Mouse (Mus musculus): ENCODE results near the gene Gm20696. TPM values are rescaled to one million over a fixed set of nuclear protein-coding genes. Genes with fewer than 3 reads are reported as not detected.

The Gm20696 gene
- polyA plus RNA-seq, 1 experiment from 2014 or later = 1.9 TPM

- no peaks in the 10 kb centered on the region for H3K36me3 ChIP-seq (ENCODE audit: control insufficient read depth, insufficient read depth, low read length)
These were observed 46.1 kb downstream of the Gm20696 start for GRCm38 (mm10) chr6:99620471-99620870.

GRCm38 (mm10) chr6:99619964-99620363 lies 46.6 kb downstream of the Gm20696 start:
- H3K9ac ChIP-seq (ENCODE audit: low read length) = no peak overlapping the region
- H3K4me3 ChIP-seq (replicated peaks; ENCODE audit: low read length) = no peak overlapping the region
- H3K4me1 ChIP-seq (ENCODE audit: control insufficient read depth, insufficient read depth, low read length) = peaks cover 22% of the 10 kb centered on the region
- H3K4me2 ChIP-seq (ENCODE audit: low read depth, low read length) = 0 out of 2 replicates have a peak overlapping the region, but pooled peaks have one; percentile 27
- peak overlapping the region; percentile 41; the same call in 1 of the 2 replicates for H3K27ac ChIP-seq (ENCODE audit: low read length)
- no peaks in the 10 kb centered on the region for H3K27me3 ChIP-seq (ENCODE audit: control insufficient read depth, insufficient read depth, low read length)
- H3K36me3 ChIP-seq (ENCODE audit: control insufficient read depth, insufficient read depth, low read length) = no peaks in the 10 kb centered on the region
- 47% methylated on average over 8 of the region's 8 CpGs for WGBS
- no peak for ATAC-seq (ENCODE audit: insufficient read depth, low FRiP score)
- no peaks in the 10 kb centered on the region for H3K9me3 ChIP-seq (replicated peaks; ENCODE audit: control insufficient read depth, low read length)

More at GRCm38 (mm10) chr6:99620471-99620870, 46.1 kb downstream of the Gm20696 start:
- Histone ChIP-seq H3K4me2 (ENCODE audit: low read depth, low read length) (no peak overlapping the region), H3K4me3 (replicated peaks; ENCODE audit: low read length) (no peak overlapping the region), H3K4me1 (ENCODE audit: control insufficient read depth, insufficient read depth, low read length) (peaks cover 17% of the 10 kb centered on the region), H3K9me3 (replicated peaks; ENCODE audit: control insufficient read depth, low read length) (no peaks in the 10 kb centered on the region), H3K27ac (ENCODE audit: low read length) (no peak overlapping the region), H3K9ac (ENCODE audit: low read length) (no peak overlapping the region), H3K27me3 (ENCODE audit: control insufficient read depth, insufficient read depth, low read length) (no peaks in the 10 kb centered on the region)
- no peak for ATAC-seq (ENCODE audit: insufficient read depth, low FRiP score)
- 55% methylated on average over 7 of the region's 7 CpGs for WGBS

- Histone ChIP-seq H3K36me3 (ENCODE audit: control insufficient read depth, insufficient read depth, low read length) (no peaks in the 10 kb centered on the region), H3K4me3 (replicated peaks; ENCODE audit: low read length) (no peak overlapping the region), H3K9ac (ENCODE audit: low read length) (no peak overlapping the region), H3K4me1 (ENCODE audit: control insufficient read depth, insufficient read depth, low read length) (peaks cover 25% of the 10 kb centered on the region), H3K27me3 (ENCODE audit: control insufficient read depth, insufficient read depth, low read length) (no peaks in the 10 kb centered on the region), H3K27ac (ENCODE audit: low read length) (no peak overlapping the region), H3K4me2 (ENCODE audit: low read depth, low read length) (no peak overlapping the region), H3K9me3 (replicated peaks; ENCODE audit: control insufficient read depth, low read length) (no peaks in the 10 kb centered on the region)
- ATAC-seq (ENCODE audit: insufficient read depth, low FRiP score) = peak; percentile 47; the same call in 1 of the 2 replicates
- WGBS = 27% methylated on average over 8 of the region's 8 CpGs
These were observed 47.1 kb downstream of the Gm20696 start for GRCm38 (mm10) chr6:99619466-99619865.

- H3K27ac ChIP-seq (ENCODE audit: low read length) = no peak overlapping the region
- no peak for ATAC-seq (ENCODE audit: insufficient read depth, low FRiP score)
- no peaks in the 10 kb centered on the region for H3K27me3 ChIP-seq (ENCODE audit: control insufficient read depth, insufficient read depth, low read length)
- H3K9me3 ChIP-seq (replicated peaks; ENCODE audit: control insufficient read depth, low read length) = no peaks in the 10 kb centered on the region
- no peak overlapping the region for H3K4me3 ChIP-seq (replicated peaks; ENCODE audit: low read length)
- no peak overlapping the region for H3K9ac ChIP-seq (ENCODE audit: low read length)
- H3K4me1 ChIP-seq (ENCODE audit: control insufficient read depth, insufficient read depth, low read length) = peaks cover 24% of the 10 kb centered on the region
- no peaks in the 10 kb centered on the region for H3K36me3 ChIP-seq (ENCODE audit: control insufficient read depth, insufficient read depth, low read length)
- WGBS = 65% methylated on average over 7 of the region's 7 CpGs
- H3K4me2 ChIP-seq (ENCODE audit: low read depth, low read length) = no peak overlapping the region
These were observed 48.7 kb downstream of the Gm20696 start for GRCm38 (mm10) chr6:99617867-99618266.

GRCm38 (mm10) chr6:99617415-99617814 lies 49.2 kb downstream of the Gm20696 start:
- Histone ChIP-seq H3K27ac (ENCODE audit: low read length) (no peak overlapping the region), H3K4me2 (ENCODE audit: low read depth, low read length) (no peak overlapping the region), H3K4me3 (replicated peaks; ENCODE audit: low read length) (no peak overlapping the region), H3K9ac (ENCODE audit: low read length) (no peak overlapping the region), H3K9me3 (replicated peaks; ENCODE audit: control insufficient read depth, low read length) (no peaks in the 10 kb centered on the region), H3K27me3 (ENCODE audit: control insufficient read depth, insufficient read depth, low read length) (no peaks in the 10 kb centered on the region), H3K36me3 (ENCODE audit: control insufficient read depth, insufficient read depth, low read length) (no peaks in the 10 kb centered on the region), H3K4me1 (ENCODE audit: control insufficient read depth, insufficient read depth, low read length) (peaks cover 24% of the 10 kb centered on the region)
- 76% methylated on average over 1 of the region's 1 CpGs for WGBS
- no peak for ATAC-seq (ENCODE audit: insufficient read depth, low FRiP score)

- 34% methylated on average over 10 of the region's 10 CpGs for WGBS
- Histone ChIP-seq H3K4me2 (ENCODE audit: low read depth, low read length) (no peak overlapping the region), H3K27ac (ENCODE audit: low read length) (no peak overlapping the region), H3K9ac (ENCODE audit: low read length) (no peak overlapping the region), H3K4me1 (ENCODE audit: control insufficient read depth, insufficient read depth, low read length) (peaks cover 28% of the 10 kb centered on the region), H3K4me3 (replicated peaks; ENCODE audit: low read length) (no peak overlapping the region), H3K9me3 (replicated peaks; ENCODE audit: control insufficient read depth, low read length) (no peaks in the 10 kb centered on the region), H3K27me3 (ENCODE audit: control insufficient read depth, insufficient read depth, low read length) (no peaks in the 10 kb centered on the region), H3K36me3 (ENCODE audit: control insufficient read depth, insufficient read depth, low read length) (no peaks in the 10 kb centered on the region)
- ATAC-seq (ENCODE audit: insufficient read depth, low FRiP score) = no peak
These were observed 51.3 kb downstream of the Gm20696 start for GRCm38 (mm10) chr6:99615272-99615751.

- ATAC-seq (ENCODE audit: insufficient read depth, low FRiP score) = no peak
- no peaks in the 10 kb centered on the region for H3K27me3 ChIP-seq (ENCODE audit: control insufficient read depth, insufficient read depth, low read length)
- no peaks in the 10 kb centered on the region for H3K36me3 ChIP-seq (ENCODE audit: control insufficient read depth, insufficient read depth, low read length)
- 50% methylated on average over 17 of the region's 17 CpGs for WGBS
- no peak overlapping the region for H3K4me3 ChIP-seq (replicated peaks; ENCODE audit: low read length)
- H3K9ac ChIP-seq (ENCODE audit: low read length) = no peak overlapping the region
- no peaks in the 10 kb centered on the region for H3K9me3 ChIP-seq (replicated peaks; ENCODE audit: control insufficient read depth, low read length)
- no peak overlapping the region for H3K4me2 ChIP-seq (ENCODE audit: low read depth, low read length)
- H3K27ac ChIP-seq (ENCODE audit: low read length) = no peak overlapping the region
- peaks cover 24% of the 10 kb centered on the region for H3K4me1 ChIP-seq (ENCODE audit: control insufficient read depth, insufficient read depth, low read length)
These were observed 51.9 kb downstream of the Gm20696 start for GRCm38 (mm10) chr6:99614566-99615271.

GRCm38 (mm10) chr6:99611866-99612265 lies 54.7 kb downstream of the Gm20696 start:
- no peaks in the 10 kb centered on the region for H3K9me3 ChIP-seq (replicated peaks; ENCODE audit: control insufficient read depth, low read length)
- no peaks in the 10 kb centered on the region for H3K36me3 ChIP-seq (ENCODE audit: control insufficient read depth, insufficient read depth, low read length)
- 58% methylated on average over 6 of the region's 6 CpGs for WGBS
- ATAC-seq (ENCODE audit: insufficient read depth, low FRiP score) = no peak
- no peak overlapping the region for H3K4me2 ChIP-seq (ENCODE audit: low read depth, low read length)
- H3K27ac ChIP-seq (ENCODE audit: low read length) = no peak overlapping the region
- peaks cover 16% of the 10 kb centered on the region for H3K4me1 ChIP-seq (ENCODE audit: control insufficient read depth, insufficient read depth, low read length)
- H3K4me3 ChIP-seq (replicated peaks; ENCODE audit: low read length) = no peak overlapping the region
- no peaks in the 10 kb centered on the region for H3K27me3 ChIP-seq (ENCODE audit: control insufficient read depth, insufficient read depth, low read length)
- no peak overlapping the region for H3K9ac ChIP-seq (ENCODE audit: low read length)

GRCm38 (mm10) chr6:99610454-99611427 lies 55.9 kb downstream of the Gm20696 start:
- H3K4me1 ChIP-seq (ENCODE audit: control insufficient read depth, insufficient read depth, low read length) = peaks cover 16% of the 10 kb centered on the region
- 30% methylated on average over 14 of the region's 14 CpGs for WGBS
- H3K36me3 ChIP-seq (ENCODE audit: control insufficient read depth, insufficient read depth, low read length) = no peaks in the 10 kb centered on the region
- H3K9ac ChIP-seq (ENCODE audit: low read length) = no peak overlapping the region
- H3K27me3 ChIP-seq (ENCODE audit: control insufficient read depth, insufficient read depth, low read length) = no peaks in the 10 kb centered on the region
- H3K4me3 ChIP-seq (replicated peaks; ENCODE audit: low read length) = no peak overlapping the region
- H3K9me3 ChIP-seq (replicated peaks; ENCODE audit: control insufficient read depth, low read length) = no peaks in the 10 kb centered on the region
- H3K4me2 ChIP-seq (ENCODE audit: low read depth, low read length) = peak overlapping the region; percentile 22; the same call in 1 of the 2 replicates
- H3K27ac ChIP-seq (ENCODE audit: low read length) = no peak overlapping the region
- no peak for ATAC-seq (ENCODE audit: insufficient read depth, low FRiP score)

Measured in stomach, embryonic 16.5 days (tissue).